Mouse (Mus musculus): Measurements from ENCODE around the gene Gm45337.
"Not testable (repeated sequence)": the region's sequence is repeated elsewhere in the genome, so short reads cannot be mapped to it uniquely, and the experiment has no call there.

Gm45337 gene

GRCm38 (mm10) chr7:142144507-142144906, at the start of gene Gm45337:
Gm45337 (minus strand) TSS chr7:142144607.
- DNase-seq = no peak

- DNase-seq = no peak
Observed at GRCm38 (mm10) chr7:142190289-142190688, 45.9 kb upstream of the Gm45337 start, which contains the start of gene Gm10153. Gm10153 (minus strand) TSS chr7:142190389.

- DNase-seq = no peak
Observed at GRCm38 (mm10) chr7:142188156-142188555, 43.7 kb upstream of the Gm45337 start.

- DNase-seq = no peak
Observed at GRCm38 (mm10) chr7:142181021-142181420, 36.6 kb upstream of the Gm45337 start.

- DNase-seq = no peak
Observed at GRCm38 (mm10) chr7:142178685-142179084, 34.3 kb upstream of the Gm45337 start.

- not testable (repeated sequence) for DNase-seq
Observed at GRCm38 (mm10) chr7:142175905-142176304, 31.5 kb upstream of the Gm45337 start, which contains the start of gene Krtap5-2. Krtap5-2 (minus strand) TSS chr7:142176005.

- DNase-seq = no peak
Observed at GRCm38 (mm10) chr7:142169836-142170235, 25.4 kb upstream of the Gm45337 start.

GRCm38 (mm10) chr7:142165639-142166038, 21.2 kb upstream of the Gm45337 start, which contains the start of gene Gm4553:
Gm4553 (minus strand) TSS chr7:142165739.
- DNase-seq = not testable (repeated sequence)

GRCm38 (mm10) chr7:142159366-142159765, 15.0 kb upstream of the Gm45337 start:
- DNase-seq = no peak

GRCm38 (mm10) chr7:142157013-142157412, 12.6 kb upstream of the Gm45337 start, which contains the start of gene Gm29735:
Gm29735 (minus strand) TSS chr7:142157113.
- not testable (repeated sequence) for DNase-seq

- no peak for DNase-seq
Observed at GRCm38 (mm10) chr7:142155308-142155707, 10.9 kb upstream of the Gm45337 start.

- no peak for DNase-seq
Observed at GRCm38 (mm10) chr7:142152191-142152590, 7.8 kb upstream of the Gm45337 start.

- no peak for DNase-seq
Observed at GRCm38 (mm10) chr7:142148633-142149032, 4.2 kb upstream of the Gm45337 start.

GRCm38 (mm10) chr7:142146033-142146432, 1.6 kb upstream of the Gm45337 start:
- DNase-seq = peak; percentile 68

GRCm38 (mm10) chr7:142145413-142145940, 1.1 kb upstream of the Gm45337 start:
- no peak for DNase-seq

GRCm38 (mm10) chr7:142143506-142144010, 849 bp downstream of the Gm45337 start:
- DNase-seq = not testable (repeated sequence)

- no peak for DNase-seq
Observed at GRCm38 (mm10) chr7:142140696-142141095, 3.7 kb downstream of the Gm45337 start.

GRCm38 (mm10) chr7:142135934-142136333, 8.5 kb downstream of the Gm45337 start, which contains the start of gene Gm39115:
Gm39115 (minus strand) TSS chr7:142136034.
- not testable (repeated sequence) for DNase-seq

- DNase-seq = no peak
Observed at GRCm38 (mm10) chr7:142134206-142134995, 10.0 kb downstream of the Gm45337 start.

GRCm38 (mm10) chr7:142128843-142129242, 15.6 kb downstream of the Gm45337 start:
- DNase-seq = no peak

- DNase-seq = not testable (repeated sequence)
Observed at GRCm38 (mm10) chr7:142120629-142121028, 23.8 kb downstream of the Gm45337 start, which contains the start of gene Gm45618. Gm45618 (minus strand) TSS chr7:142120729.

- DNase-seq = no peak
Observed at GRCm38 (mm10) chr7:142119632-142120031, 24.8 kb downstream of the Gm45337 start.

- DNase-seq = no peak
Observed at GRCm38 (mm10) chr7:142104747-142105146, 39.7 kb downstream of the Gm45337 start.

- DNase-seq = peak; percentile 86
Observed at GRCm38 (mm10) chr7:142097776-142098175, 46.6 kb downstream of the Gm45337 start.

Measured in lung, postnatal 14 days (tissue).